Mouse (Mus musculus) activated CD4-positive, CD25-positive, alpha-beta regulatory T cell (primary cell): ENCODE results near the gene Sf3b5. TPM values are rescaled to one million over a fixed set of nuclear protein-coding genes. Genes with fewer than 3 reads are reported as not detected.

Experiments used
- polyA plus RNA-seq, 2 experiments: library from polyadenylated mRNA; unstranded; fragments of 100-300 nt; shearing (Covaris generic); gene quantifications; one replicate each; pipeline ENCODE4 v1.2.1; 2017

The Sf3b5 gene
- polyA plus RNA-seq, result 10 to 100 TPM; 30.6 to 31.0 TPM

DNA sequence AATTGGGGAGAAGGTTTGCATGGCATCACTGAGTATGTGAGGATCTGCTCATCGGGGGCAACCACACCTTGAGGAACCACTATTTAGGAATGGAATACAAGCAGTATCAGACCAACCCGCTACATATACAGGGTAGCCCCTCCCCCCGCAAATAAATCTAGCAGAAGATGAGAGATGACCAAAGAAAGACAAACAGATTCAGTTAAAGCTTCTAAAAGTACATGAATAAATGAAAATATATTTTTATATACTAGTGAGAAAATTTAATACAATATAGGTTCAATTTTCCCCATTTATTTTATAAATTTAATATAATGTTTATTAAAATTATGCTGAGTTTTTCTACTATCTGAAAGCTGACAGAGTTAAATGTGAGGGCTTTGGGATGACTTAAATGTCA lies at the start of gene Sf3b5:
Gene Sf3b5 (plus strand): TSS at position 301 of the 400 bp plus-strand sequence.

DNA sequence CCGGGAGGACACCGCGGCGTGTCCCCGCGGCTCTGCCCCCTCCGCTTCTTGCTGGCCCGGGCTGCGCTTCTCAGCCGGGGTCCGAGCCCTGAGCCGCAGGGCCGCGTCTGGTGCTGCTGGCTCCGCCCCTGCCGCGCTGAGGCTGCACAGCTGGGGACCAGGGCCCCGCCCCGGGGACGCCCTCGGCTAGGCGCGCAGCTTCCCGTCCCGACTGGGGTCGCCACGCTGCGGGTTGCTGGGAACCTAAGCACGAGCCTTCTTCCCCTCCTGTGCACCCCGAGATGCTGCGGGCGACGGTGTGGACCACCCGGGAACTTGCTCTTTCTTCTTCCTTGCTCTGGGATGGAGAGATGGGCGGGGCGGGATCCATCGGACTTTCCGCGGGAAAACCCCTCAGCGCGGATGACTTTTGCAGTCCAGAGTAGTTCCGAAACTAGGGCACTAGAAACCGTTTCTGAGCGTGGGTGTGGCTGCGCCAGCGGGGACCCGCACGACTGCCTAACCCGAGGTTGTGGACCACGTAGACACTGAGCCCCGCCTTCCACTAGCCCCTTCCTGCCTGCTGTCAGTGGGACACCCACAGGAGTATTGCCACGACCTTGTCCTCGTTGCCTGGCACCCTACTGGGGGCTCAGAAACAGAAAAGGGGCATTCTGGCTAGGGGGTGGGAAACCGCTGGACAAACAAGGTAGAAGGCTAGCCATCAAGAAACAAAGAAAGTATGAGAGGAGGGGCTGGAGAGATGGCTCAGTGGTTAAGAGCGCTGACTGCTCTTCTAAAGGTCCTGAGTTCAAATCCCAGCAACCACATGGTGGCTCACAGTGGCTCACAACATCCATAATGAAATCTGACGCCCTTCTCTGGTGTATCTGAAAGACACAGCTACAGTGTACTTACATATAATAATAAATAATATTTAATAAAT lies 40.7 kb upstream of the Sf3b5 start, which contains the start of gene Stx11:
Gene Stx11 (minus strand): TSS at position 148 of the 925 bp plus-strand sequence.

Other genes with a start within 250 kb of the Sf3b5 start
- gene Utrn, start 136.0 kb upstream of the Sf3b5 start, polyA plus RNA-seq, result 100 to 1,000 TPM; 206 to 245 TPM
- gene Stx11, start 41.0 kb upstream of the Sf3b5 start, polyA plus RNA-seq, result 10 to 100 TPM; 24.6 to 56.9 TPM
- gene Plagl1, start 55.2 kb downstream of the Sf3b5 start, polyA plus RNA-seq, result 1 to 10 TPM; 3.2 to 4.0 TPM
- not detected for gene Zc2hc1b, start 172.7 kb downstream of the Sf3b5 start, polyA plus RNA-seq
- 10 to 100 TPM; 37.6 to 63.3 TPM for gene Ltv1, start 187.8 kb downstream of the Sf3b5 start, polyA plus RNA-seq